Mouse (Mus musculus) left cerebral cortex, postnatal 14 days (tissue): ENCODE data around the gene Bnip1. TPM values are rescaled to one million over a fixed set of nuclear protein-coding genes. Genes with fewer than 3 reads are reported as not detected.

ENCODE experiments used
- DNase-seq, 2 experiments: peaks; one replicate each; pipeline ENCODE4 v3.0.0; 2021 to 2022; ENCODE audit warnings: low spot score in 2 of 2, mixed read lengths in 1 of 2
- intact Hi-C: fragments of 180-260 bp; cut with DNase I; formaldehyde crosslinking; loops from one replicate; pipeline ENCODE4 v1.15.1; 2025
- total RNA-seq, 2 experiments: library from RNA; stranded (reverse); gene quantifications; 2 replicates each; pipeline ENCODE4 v1.2.3; 2021

Bnip1 gene
- total RNA-seq, 2 experiments from 2014 or later = 30.4 to 35.1 TPM

GRCm38 (mm10) chr17:26791580-26791979, 10.7 kb downstream of the Bnip1 start:
- DNase-seq = peak; percentile 33 to 71
- intact Hi-C loops = no loop called here

GRCm38 (mm10) chr17:26792096-26792495, 11.2 kb downstream of the Bnip1 start:
- intact Hi-C loops = no loop called here
- no peak for DNase-seq

GRCm38 (mm10) chr17:26793068-26793765, 12.4 kb downstream of the Bnip1 start:
- no peak for DNase-seq
- intact Hi-C loops = no loop called here

- DNase-seq = peak; percentile 54 to 58
- intact Hi-C loops = loop anchor here (2.0 kb wide), 1 partner anchor 92 kb away; no protein-coding TSS in a partner anchor
These were observed 13.9 kb downstream of the Bnip1 start for GRCm38 (mm10) chr17:26794744-26795143.

GRCm38 (mm10) chr17:26795386-26795785, 14.5 kb downstream of the Bnip1 start:
- DNase-seq = no peak
- intact Hi-C loops = loop anchor here (2.0 kb wide), 1 partner anchor 91 kb away; no protein-coding TSS in a partner anchor

- intact Hi-C loops = no loop called here
- DNase-seq = no peak
These were observed 16.7 kb downstream of the Bnip1 start for GRCm38 (mm10) chr17:26797379-26798128.

GRCm38 (mm10) chr17:26802886-26803285, 22.0 kb downstream of the Bnip1 start:
- intact Hi-C loops = no loop called here
- no peak for DNase-seq

GRCm38 (mm10) chr17:26812607-26813006, 31.7 kb downstream of the Bnip1 start:
- DNase-seq = no peak
- intact Hi-C loops = no loop called here

- no peak for DNase-seq
- intact Hi-C loops = no loop called here
These were observed 32.6 kb downstream of the Bnip1 start for GRCm38 (mm10) chr17:26813497-26813896.

- intact Hi-C loops = no loop called here
- DNase-seq = no peak
These were observed 35.9 kb downstream of the Bnip1 start for GRCm38 (mm10) chr17:26816810-26817209.

- intact Hi-C loops = no loop called here
- DNase-seq = no peak
These were observed 36.9 kb downstream of the Bnip1 start for GRCm38 (mm10) chr17:26817776-26818175.

- no peak for DNase-seq
- intact Hi-C loops = loop anchor here (5.0 kb wide), 1 partner anchor 41 kb away; no protein-coding TSS in a partner anchor
These were observed 45.3 kb downstream of the Bnip1 start for GRCm38 (mm10) chr17:26826131-26826530.

GRCm38 (mm10) chr17:26833806-26834205, 52.9 kb downstream of the Bnip1 start:
- intact Hi-C loops = no loop called here
- no peak for DNase-seq

- no peak for DNase-seq
- intact Hi-C loops = no loop called here
These were observed 53.6 kb downstream of the Bnip1 start for GRCm38 (mm10) chr17:26834302-26834965.

GRCm38 (mm10) chr17:26834966-26835755, 54.3 kb downstream of the Bnip1 start:
- DNase-seq = no peak
- intact Hi-C loops = no loop called here

GRCm38 (mm10) chr17:26835956-26836355, 55.1 kb downstream of the Bnip1 start:
- intact Hi-C loops = no loop called here
- no peak for DNase-seq

- intact Hi-C loops = no loop called here
- no peak for DNase-seq
These were observed 55.5 kb downstream of the Bnip1 start for GRCm38 (mm10) chr17:26836377-26836776.

- intact Hi-C loops = no loop called here
- no peak for DNase-seq
These were observed 56.1 kb downstream of the Bnip1 start for GRCm38 (mm10) chr17:26836786-26837545.

GRCm38 (mm10) chr17:26837546-26837985, 56.7 kb downstream of the Bnip1 start:
- no peak for DNase-seq
- intact Hi-C loops = no loop called here
